Mouse (Mus musculus) hindlimb bud, embryonic 11.5 days (tissue): ENCODE measurements around the gene Magi1.
A peak's percentile ranks its signal among the peaks of the same experiment; 100 is the strongest.

ENCODE experiments used
- DNase-seq: peaks from one replicate; pipeline ENCODE4 v3.0.0-alpha.2; 2012; ENCODE audit warnings: low read depth, low spot score; ENCODE audit errors: extremely low spot score

Magi1 gene

DNA sequence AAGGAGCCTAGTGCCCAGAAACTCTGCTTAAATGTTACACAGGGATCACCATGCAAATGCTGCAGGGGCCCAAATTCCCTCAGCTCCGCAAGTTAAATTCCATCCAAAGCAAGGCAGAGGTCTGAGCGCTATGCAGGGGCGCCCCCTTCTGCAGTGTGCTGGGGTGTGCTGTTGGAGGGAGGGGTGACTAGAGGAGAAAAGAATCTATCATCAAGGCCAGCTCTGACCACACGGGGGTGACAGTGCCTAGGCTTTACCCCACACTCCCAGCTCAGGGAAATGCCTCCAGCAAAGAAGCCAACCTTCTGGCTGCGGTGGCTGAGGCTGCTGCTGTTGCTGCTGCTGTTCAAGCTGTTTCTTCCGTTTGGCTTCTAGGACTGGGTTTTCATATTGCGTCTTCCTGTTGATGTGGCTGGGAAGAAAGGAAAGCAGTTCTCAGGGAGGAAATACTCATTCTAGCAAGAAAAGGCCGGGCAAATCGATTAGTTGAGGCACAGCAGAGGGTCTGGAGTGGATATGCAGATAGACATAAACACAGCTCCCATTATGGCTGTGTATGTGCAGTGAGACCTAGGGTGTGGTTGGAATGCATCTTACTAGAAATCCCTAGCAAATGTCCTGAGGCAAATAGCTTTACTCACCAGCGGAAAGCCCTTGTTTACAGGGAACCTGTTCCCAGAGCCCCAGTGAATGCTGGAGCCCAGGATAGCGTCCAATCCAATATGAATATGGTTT, 526.2 kb downstream of the Magi1 start:
- peak; percentile 47 for DNase-seq

DNA sequence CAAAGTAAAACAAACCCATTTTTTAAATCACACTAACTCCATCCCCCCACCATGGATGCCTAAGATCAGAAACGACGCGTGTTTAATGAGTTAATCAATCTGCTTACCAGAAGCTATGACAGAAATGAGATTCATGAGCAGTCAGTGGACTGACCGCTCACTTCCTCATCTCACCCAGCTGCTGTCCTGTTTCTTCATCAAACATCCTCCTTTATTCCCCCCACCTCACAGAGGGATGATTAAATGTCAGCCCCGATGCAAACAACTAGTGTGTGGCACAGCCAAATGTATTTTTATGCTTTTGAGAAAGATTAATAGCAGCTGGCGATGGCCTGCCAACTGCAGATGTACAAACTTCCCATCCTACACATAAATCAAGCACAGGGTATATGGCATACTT, 540.6 kb downstream of the Magi1 start:
- no peak for DNase-seq

DNA sequence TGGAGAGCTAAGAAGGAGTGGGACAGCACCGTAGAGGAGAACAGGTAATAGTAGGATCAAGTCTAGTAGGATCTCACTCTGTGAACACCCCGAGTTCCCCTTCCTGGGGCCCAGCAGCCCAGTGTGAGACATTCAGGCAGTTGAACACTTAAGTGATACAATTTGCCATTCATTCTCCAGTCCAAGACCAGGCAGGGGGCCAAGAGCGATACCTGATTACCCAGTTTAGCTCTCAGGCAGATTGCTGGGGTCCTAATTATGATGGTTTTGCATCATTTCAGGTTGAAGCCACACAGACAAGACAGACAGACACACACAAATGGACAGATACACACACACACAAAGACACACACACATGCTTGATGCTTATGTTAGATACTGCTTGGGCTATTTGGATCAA, 543.9 kb downstream of the Magi1 start:
- no peak for DNase-seq

DNA sequence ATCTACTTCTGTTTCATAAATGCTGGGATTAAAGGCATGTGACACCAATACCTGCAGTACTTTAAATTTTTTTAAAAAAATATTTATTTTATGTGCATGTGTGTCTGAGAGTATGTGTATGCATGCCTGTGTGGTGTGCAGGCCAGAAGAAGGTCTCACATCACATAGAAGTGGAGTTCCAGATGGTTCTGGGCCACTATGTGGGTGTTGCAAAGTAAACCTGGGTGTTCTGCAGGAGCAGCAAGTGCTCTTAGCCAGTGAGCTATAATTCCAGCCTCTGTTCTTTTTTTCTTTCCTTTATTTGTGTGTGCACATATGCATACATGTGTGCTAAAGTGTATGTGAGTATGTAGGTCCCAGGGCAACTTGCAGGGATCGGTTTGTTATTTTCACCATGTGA, 546.6 kb downstream of the Magi1 start:
- DNase-seq: no peak

DNA sequence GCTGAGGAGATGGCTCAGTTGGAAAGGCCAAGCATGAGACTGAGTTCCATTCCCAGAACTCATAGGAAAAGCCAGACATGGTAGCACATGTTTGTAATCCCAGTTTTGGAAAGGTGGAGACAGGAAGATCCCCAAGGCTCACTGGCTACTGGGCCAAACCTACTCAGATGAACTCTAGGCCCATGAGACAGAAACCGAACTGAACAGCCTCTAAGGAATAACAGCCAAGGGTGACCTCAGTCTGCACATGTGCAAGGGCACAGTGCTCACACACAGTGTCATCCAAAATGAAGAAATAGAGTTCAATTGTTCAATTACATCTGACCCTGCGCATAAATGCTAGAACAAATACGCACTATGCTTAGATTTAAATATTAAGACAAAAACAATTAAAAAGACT, 547.6 kb downstream of the Magi1 start:
- no peak for DNase-seq

- no peak for DNase-seq
Observed at GRCm38 (mm10) chr6:93733800-93734199, 549.9 kb downstream of the Magi1 start.

DNA sequence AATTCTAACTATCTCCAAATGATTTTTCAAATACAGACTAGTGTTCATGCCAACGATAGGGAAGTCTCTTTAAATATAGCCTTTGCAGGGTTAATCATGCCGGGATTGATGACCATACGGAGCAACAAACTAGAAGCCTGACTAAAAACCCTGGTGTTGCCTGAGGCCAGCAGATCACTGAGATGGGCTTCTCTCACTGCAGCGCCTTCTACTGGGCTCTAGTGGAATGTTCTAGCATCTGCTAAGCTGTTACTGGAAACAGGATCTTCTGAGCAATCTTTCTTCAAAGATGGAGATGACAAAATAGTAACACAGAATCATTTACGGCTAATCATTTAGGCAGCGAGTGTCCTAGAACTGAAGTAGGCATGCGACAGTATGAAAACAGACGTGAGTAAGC, 554.0 kb downstream of the Magi1 start:
- DNase-seq: no peak

GRCm38 (mm10) chr6:93728791-93729190, 554.9 kb downstream of the Magi1 start:
- DNase-seq: no peak

DNA sequence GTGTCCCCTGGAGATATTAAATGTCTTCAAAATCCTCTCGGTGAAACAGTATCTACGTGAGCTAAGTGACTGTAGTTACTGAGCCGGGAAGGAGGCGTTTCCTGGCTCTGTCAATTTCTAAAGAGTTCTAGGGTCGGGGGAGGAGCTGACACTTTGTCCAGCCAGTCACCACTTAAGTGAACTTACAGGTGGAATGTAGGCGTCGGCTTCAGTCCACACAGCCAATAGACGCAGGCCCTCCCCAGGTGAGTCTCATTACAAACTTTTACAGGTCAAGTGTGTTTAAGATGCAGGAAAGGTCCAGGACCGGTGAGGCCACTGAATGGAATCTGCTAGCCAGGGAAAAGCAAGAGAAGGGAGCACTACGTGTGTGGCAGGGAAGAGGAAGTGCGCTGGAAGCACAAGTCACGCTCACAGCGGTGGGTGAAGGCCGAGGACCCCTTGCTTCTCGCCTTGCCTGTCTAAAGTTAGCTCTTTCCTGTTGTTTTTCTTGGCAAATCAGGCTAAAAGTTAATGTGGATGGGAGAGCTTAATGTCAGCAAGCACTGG, 556.0 kb downstream of the Magi1 start:
- DNase-seq: no peak

DNA sequence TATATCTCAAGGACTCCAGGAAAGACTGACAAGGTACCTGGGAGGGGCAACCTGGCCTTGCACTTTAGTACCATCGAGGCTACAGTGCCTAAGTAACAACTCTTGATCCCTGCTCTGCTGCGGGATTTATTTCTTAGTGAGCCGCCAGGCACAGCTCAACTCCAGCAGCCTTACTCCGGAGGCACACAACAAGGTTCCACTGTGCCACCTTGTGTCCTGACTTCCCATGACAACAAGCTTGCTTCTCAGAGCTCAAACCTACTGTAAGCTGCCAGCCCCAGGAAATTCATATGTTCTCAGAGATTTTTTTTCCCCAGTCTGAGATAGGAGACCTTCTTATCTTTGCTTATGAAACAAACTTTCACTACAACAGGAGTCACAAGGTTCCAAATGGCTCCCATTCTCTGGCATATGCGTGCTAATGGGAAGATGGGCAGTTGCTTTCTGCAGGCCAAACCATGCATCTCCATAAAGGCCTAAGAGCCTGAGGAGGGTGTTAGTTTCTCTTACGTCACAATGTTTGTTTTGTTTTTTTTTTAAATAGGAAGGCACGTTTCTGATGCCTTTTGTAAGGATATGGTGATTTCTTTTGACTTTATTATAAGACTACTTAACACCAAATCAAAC, 556.8 kb downstream of the Magi1 start:
- no peak for DNase-seq

DNA sequence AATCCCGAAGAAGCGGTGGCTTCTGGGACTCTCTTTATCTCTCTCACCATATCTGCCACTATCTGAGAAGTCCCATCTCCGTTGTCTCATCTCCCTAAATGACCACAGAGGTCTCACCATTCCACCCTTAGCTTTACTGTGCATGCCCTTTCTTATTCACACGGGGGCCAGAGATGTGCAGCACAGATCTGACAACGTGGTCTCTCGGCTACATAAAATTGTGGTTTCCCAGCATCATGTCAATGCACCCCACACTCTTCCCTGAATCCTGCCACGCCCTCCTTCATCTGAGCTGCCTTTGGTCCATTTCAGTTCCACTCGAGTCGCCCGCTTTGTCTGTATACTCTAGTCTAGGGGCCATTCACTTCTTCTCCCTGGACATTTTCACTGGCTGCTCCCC, 557.6 kb downstream of the Magi1 start:
- DNase-seq: no peak

- DNase-seq: no peak
Observed at GRCm38 (mm10) chr6:93724749-93725148, 559.0 kb downstream of the Magi1 start.

DNA sequence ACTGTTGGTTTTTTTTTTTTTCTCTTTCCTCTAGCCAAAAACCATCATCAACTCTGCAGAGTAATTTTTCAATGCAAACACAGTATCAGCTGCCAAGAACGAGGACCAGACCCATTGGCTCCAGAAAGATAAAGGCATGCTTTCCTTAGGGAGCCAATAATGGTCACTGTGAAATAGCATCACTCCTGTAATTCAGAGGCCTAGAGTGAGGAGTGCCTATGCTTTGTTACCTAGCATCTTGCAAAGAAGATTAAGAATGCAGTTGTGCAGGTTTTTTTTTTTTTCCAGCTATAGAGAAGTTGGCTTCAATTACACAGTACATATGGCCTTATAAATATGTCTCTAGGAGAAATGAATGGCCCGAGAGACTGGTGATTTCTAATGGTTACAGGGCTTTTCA, 560.5 kb downstream of the Magi1 start:
- DNase-seq: no peak

GRCm38 (mm10) chr6:93719532-93719931, 564.2 kb downstream of the Magi1 start:
- DNase-seq: no peak

- DNase-seq: no peak
Observed at GRCm38 (mm10) chr6:93718385-93718784, 565.3 kb downstream of the Magi1 start.

DNA sequence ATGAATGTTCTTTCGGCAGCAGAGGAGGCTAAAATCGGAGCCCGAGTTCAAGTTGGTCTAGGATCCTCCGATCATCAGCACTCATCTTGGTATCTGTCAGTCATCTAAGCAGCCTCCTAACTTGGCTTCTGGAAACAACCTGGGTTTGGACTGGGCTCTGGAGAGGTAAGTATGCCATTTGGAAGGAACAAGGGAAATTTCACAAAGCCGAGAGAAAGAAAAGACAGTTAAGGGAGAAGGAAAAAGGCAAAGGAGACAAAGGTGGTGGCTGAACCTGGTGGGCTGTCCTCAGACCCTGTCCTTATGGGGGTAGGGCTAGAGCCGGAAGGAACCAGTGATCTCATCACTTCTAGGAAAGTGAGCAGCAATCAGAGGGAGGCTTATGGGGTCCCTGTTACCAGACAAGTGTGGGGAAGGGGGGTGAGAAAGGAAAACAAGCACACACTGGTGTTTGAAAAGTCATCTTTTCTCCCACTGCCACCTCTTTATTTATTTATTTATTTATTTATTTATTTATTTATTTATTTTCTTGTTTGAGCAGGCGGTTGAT, 565.8 kb downstream of the Magi1 start:
- DNase-seq: no peak

GRCm38 (mm10) chr6:93716686-93717625, 566.8 kb downstream of the Magi1 start:
- DNase-seq: no peak

GRCm38 (mm10) chr6:93715181-93716180, 568.2 kb downstream of the Magi1 start:
- DNase-seq: peak; percentile 18

GRCm38 (mm10) chr6:93704350-93704749, 579.4 kb downstream of the Magi1 start:
- no peak for DNase-seq

DNA sequence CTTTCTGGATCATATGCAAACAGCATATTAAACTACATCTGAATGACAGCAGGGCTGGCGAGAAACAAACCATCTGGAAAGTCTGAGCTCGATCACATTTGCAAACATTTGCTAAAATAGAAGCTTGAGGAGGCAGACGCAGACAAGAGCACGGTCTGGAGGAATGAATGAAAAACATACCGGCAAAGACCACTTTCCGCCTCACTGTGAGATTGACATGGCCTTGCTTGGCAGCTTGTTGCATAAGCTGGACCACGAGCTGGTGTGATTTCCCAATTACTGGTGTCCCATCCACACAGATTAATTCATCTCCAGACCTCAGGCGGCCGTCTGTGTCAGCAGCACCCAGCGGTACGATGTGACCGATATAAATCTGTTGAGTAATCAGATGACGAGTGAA, 584.3 kb downstream of the Magi1 start:
- no peak for DNase-seq
